Mouse (Mus musculus): ENCODE measurements around the gene Hspg2. TPM values are rescaled to one million over a fixed set of nuclear protein-coding genes. Genes with fewer than 3 reads are reported as not detected.

The Hspg2 gene
- total and polyA plus RNA-seq, 3 experiments, result 1.3 to 14.0 (median 5.5) TPM

DNA sequence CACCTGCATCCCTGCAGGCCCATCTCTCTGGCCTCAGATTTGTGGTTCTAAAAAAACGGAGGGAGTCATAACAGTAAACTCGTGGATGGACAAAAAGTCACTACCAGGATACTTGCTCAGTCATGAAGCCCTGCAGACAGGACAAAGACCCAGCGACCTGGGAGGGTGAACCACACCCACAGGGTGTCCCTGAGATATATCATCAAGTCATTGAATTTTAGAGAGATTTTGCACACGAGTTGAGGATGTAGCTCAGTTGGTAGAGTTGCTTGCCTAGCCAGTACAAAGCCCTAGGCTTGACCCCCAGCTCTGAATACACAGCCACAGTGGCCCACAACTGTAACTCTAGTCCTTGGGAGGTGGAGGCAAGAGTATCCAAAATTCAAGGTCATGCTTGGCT, 7.4 kb upstream of the Hspg2 start:
- H3K4me1 ChIP-seq (ENCODE audit: control insufficient read depth in 1 of 2, insufficient read depth in 2 of 2), result peaks cover 0 to 15% of the 10 kb centered on the region in 2 experiments; a peak in 2 of 4 replicates
- dilution Hi-C loops (cut with MboI; ENCODE audit: extremely low pct_ligation_motif_present, extremely low pct_unique_long_range_greater_than_20kb, low sequenced_read_pairs), result no loop called here
- H3K27me3 ChIP-seq (replicated peaks), result peaks cover 8% of the 10 kb centered on the region

DNA sequence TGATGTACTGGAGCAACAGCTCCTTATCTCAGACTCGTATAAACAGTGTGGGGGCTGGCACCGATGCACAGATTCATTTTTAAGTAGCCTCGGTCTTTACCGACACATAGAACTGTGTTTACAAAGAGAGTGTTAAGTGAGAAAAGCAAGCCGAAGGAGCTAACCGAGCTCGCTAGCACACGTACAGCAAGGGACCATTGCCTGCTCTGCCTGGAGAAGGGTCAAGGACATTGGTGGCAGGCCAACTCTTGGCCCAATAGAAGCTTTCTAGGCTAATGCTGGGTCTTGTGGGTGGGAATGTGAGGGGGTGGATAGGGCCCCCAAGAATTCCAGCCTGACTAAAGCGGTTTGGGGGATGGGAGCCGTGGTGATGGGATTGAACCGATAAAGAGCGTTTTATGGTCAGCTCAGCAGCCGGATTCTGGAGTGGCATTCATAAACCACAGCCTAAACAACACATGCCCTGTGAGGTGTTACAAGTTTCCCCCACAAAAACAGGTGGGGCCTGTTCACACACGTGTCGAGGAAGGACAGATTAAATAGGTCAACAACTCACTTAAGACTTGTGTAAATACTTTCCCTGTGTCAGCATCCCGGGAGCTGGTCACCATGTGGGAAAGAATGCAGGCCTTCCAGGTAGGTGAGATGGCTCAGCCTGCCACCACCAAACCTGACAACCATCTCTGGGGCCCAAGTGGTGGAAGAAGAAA, 6.4 kb upstream of the Hspg2 start:
- H3K4me2 ChIP-seq (ENCODE audit: insufficient read depth, low read depth, poor library complexity, severe bottlenecking), result no peak overlapping the region
- peaks cover 0 to 16% of the 10 kb centered on the region in 2 experiments; a peak in 2 of 4 replicates for H3K4me1 ChIP-seq (ENCODE audit: control insufficient read depth in 1 of 2, insufficient read depth in 2 of 2)
- H3K36me3 ChIP-seq (replicated peaks in 1 of 2; ENCODE audit: control insufficient read depth in 1 of 2, insufficient read depth in 1 of 2, low read length in 1 of 2), result no peaks in the 10 kb centered on the region
- no peak overlapping the region for H3K9ac ChIP-seq (ENCODE audit: insufficient read depth, low read depth)
- TF ChIP-seq ZNF384 (IDR thresholded peaks at IDR 0.05; ENCODE audit: low read depth, low read length) (no peak), NELFE (IDR thresholded peaks at IDR 0.05; ENCODE audit: low read depth, low read length) (no peak), CTCF (conservative IDR thresholded peaks at IDR 0.05 in 1 of 2, IDR thresholded peaks at IDR 0.05 in 1 of 2; ENCODE audit: low read depth in 2 of 2, low read length in 2 of 2) (no peak), CHD1 (IDR thresholded peaks at IDR 0.05; ENCODE audit: low read depth, low read length) (no peak), BHLHE40 (IDR thresholded peaks at IDR 0.05; ENCODE audit: low read depth, low read length) (no peak), ZC3H11A (IDR thresholded peaks at IDR 0.05; ENCODE audit: low read depth, low read length) (no peak), PAX5 (IDR thresholded peaks at IDR 0.05; ENCODE audit: low read length) (no peak), ZMIZ1 (IDR thresholded peaks at IDR 0.05; ENCODE audit: low read depth, low read length) (no peak), MXI1 (IDR thresholded peaks at IDR 0.05; ENCODE audit: low read depth, low read length) (no peak)
- no peak overlapping the region for H3K4me3 ChIP-seq (replicated peaks in 1 of 3; ENCODE audit: low read depth in 2 of 3, low read length in 2 of 3, poor library complexity in 1 of 3)
- in situ Hi-C loops (cut with MboI; ENCODE audit: low pct_ligation_motif_present, low pct_unique_long_range_greater_than_20kb, low sequenced_read_pairs), result no loop called here
- no peaks in the 10 kb centered on the region for H3K79me2 ChIP-seq (replicated peaks; ENCODE audit: control insufficient read depth, extremely low read depth, insufficient read depth, poor library complexity, severe bottlenecking)
- H3K27ac ChIP-seq (ENCODE audit: insufficient read depth, low read depth), result no peak overlapping the region
- dilution Hi-C loops (cut with MboI; ENCODE audit: extremely low pct_ligation_motif_present, extremely low pct_unique_long_range_greater_than_20kb, low sequenced_read_pairs), result no loop called here
- DNase-seq (ENCODE audit: extremely low read depth), result no peak
- H3K27me3 ChIP-seq (replicated peaks), result peaks cover 12% of the 10 kb centered on the region
- peaks cover 2% of the 10 kb centered on the region for H3K9me3 ChIP-seq (replicated peaks; ENCODE audit: low read length)

More for the DNA sequence above, 7.4 kb upstream of the Hspg2 start:
- DNase-seq (ENCODE audit: extremely low read depth), result no peak
- in situ Hi-C loops (cut with MboI; ENCODE audit: low pct_ligation_motif_present, low pct_unique_long_range_greater_than_20kb, low sequenced_read_pairs), result no loop called here
- no peak overlapping the region for H3K4me3 ChIP-seq (replicated peaks in 1 of 3; ENCODE audit: low read depth in 2 of 3, low read length in 2 of 3, poor library complexity in 1 of 3)
- H3K36me3 ChIP-seq (replicated peaks in 1 of 2; ENCODE audit: control insufficient read depth in 1 of 2, insufficient read depth in 1 of 2, low read length in 1 of 2), result no peaks in the 10 kb centered on the region
- no peaks in the 10 kb centered on the region for H3K79me2 ChIP-seq (replicated peaks; ENCODE audit: control insufficient read depth, extremely low read depth, insufficient read depth, poor library complexity, severe bottlenecking)
- TF ChIP-seq ETS1 (conservative IDR thresholded peaks at IDR 0.05; ENCODE audit: low read depth, low read length), result no peak
- no peak for TF ChIP-seq ZC3H11A (IDR thresholded peaks at IDR 0.05; ENCODE audit: low read depth, low read length)
- TF ChIP-seq TCF12 (IDR thresholded peaks at IDR 0.05; ENCODE audit: low read depth, low read length), result no peak
- no peak for TF ChIP-seq MYC (IDR thresholded peaks at IDR 0.05; ENCODE audit: low read depth, low read length)
- no peak for TF ChIP-seq ELF1 (IDR thresholded peaks at IDR 0.05; ENCODE audit: low read depth, low read length)
- no peak for TF ChIP-seq CTCF (conservative IDR thresholded peaks at IDR 0.05 in 1 of 2, IDR thresholded peaks at IDR 0.05 in 1 of 2; ENCODE audit: low read depth in 2 of 2, low read length in 2 of 2)
- no peak for TF ChIP-seq TBP (conservative IDR thresholded peaks at IDR 0.05; ENCODE audit: low read depth, low read length)
- TF ChIP-seq HCFC1 (IDR thresholded peaks at IDR 0.05; ENCODE audit: low read depth, low read length), result no peak
- TF ChIP-seq MXI1 (IDR thresholded peaks at IDR 0.05; ENCODE audit: low read depth, low read length), result no peak
- TF ChIP-seq ZKSCAN1 (IDR thresholded peaks at IDR 0.05; ENCODE audit: borderline replicate concordance, low read depth, low read length), result no peak
- TF ChIP-seq RCOR1 (conservative IDR thresholded peaks at IDR 0.05; ENCODE audit: low read depth, low read length), result no peak
- no peak for TF ChIP-seq KAT2A (IDR thresholded peaks at IDR 0.05; ENCODE audit: insufficient replicate concordance, low read length)
- no peak for TF ChIP-seq E2F4 (IDR thresholded peaks at IDR 0.05; ENCODE audit: insufficient replicate concordance, low read depth, low read length)
- no peak for TF ChIP-seq SMC3 (IDR thresholded peaks at IDR 0.05; ENCODE audit: low read depth, low read length)
- TF ChIP-seq MAZ (IDR thresholded peaks at IDR 0.05; ENCODE audit: low read depth, low read length), result no peak
- no peak for TF ChIP-seq IRF4 (IDR thresholded peaks at IDR 0.05; ENCODE audit: low read depth, low read length)
- no peak for TF ChIP-seq JUND (conservative IDR thresholded peaks at IDR 0.05; ENCODE audit: low read depth, low read length)
- no peak for TF ChIP-seq NRF1 (IDR thresholded peaks at IDR 0.05; ENCODE audit: low read depth, low read length)
- TF ChIP-seq ZMIZ1 (IDR thresholded peaks at IDR 0.05; ENCODE audit: low read depth, low read length), result no peak
- H3K9me3 ChIP-seq (replicated peaks; ENCODE audit: low read length), result peaks cover 2% of the 10 kb centered on the region
- no peak overlapping the region for H3K4me2 ChIP-seq (ENCODE audit: insufficient read depth, low read depth, poor library complexity, severe bottlenecking)
- no peak overlapping the region for H3K27ac ChIP-seq (ENCODE audit: insufficient read depth, low read depth)
- no peak overlapping the region for H3K9ac ChIP-seq (ENCODE audit: insufficient read depth, low read depth)

All from CH12.LX (cell line).